Mouse (Mus musculus) thymus, postnatal 0 days (tissue): ENCODE results near the gene Vwa5b2. TPM values are rescaled to one million over a fixed set of nuclear protein-coding genes. Genes with fewer than 3 reads are reported as not detected.

Source experiments
- DNase-seq: peaks from one replicate; pipeline ENCODE4 v3.0.0-alpha.2; 2015; ENCODE audit warnings: low spot score
- polyA plus RNA-seq: library from polyadenylated mRNA; unstranded; fragments of >200 nt; fragmentation: Nextera tagmentation; extraction: Ambion mirVana; gene quantifications from 2 replicates; pipeline ENCODE4 v1.2.1, GENCODE M21; 2015

The Vwa5b2 gene
- polyA plus RNA-seq, 1 experiment from 2014 or later = not detected

- DNase-seq = peak; percentile 84
These were observed 21.5 kb downstream of the Vwa5b2 start for GRCm38 (mm10) chr16:20610501-20611356.

- DNase-seq = peak; percentile 90
These were observed 22.3 kb downstream of the Vwa5b2 start, which contains the start of the genes Eef1akmt4, Gm49333 and Alg3 for GRCm38 (mm10) chr16:20611357-20612227. Gene Eef1akmt4, plus strand, starts transcription at chr16:20611593. Gene Gm49333, plus strand, starts transcription at chr16:20611610. Gene Alg3, minus strand, starts transcription at chr16:20611735.

- DNase-seq = peak; percentile 15
These were observed 30.5 kb downstream of the Vwa5b2 start for GRCm38 (mm10) chr16:20619541-20620398.

GRCm38 (mm10) chr16:20620399-20620735 lies 31.1 kb downstream of the Vwa5b2 start:
- peak; percentile 7 for DNase-seq

GRCm38 (mm10) chr16:20620751-20621190 lies 31.5 kb downstream of the Vwa5b2 start:
- DNase-seq = no peak

- peak; percentile 34 for DNase-seq
These were observed 32.1 kb downstream of the Vwa5b2 start, which contains the start of gene Camk2n2 for GRCm38 (mm10) chr16:20621191-20621990. Gene Camk2n2, minus strand, starts transcription at chr16:20621287.

GRCm38 (mm10) chr16:20621991-20622685 lies 32.9 kb downstream of the Vwa5b2 start:
- peak; percentile 19 for DNase-seq

GRCm38 (mm10) chr16:20623211-20623610 lies 33.9 kb downstream of the Vwa5b2 start:
- no peak for DNase-seq

GRCm38 (mm10) chr16:20628871-20629391 lies 39.7 kb downstream of the Vwa5b2 start:
- DNase-seq = no peak

GRCm38 (mm10) chr16:20629731-20630634 lies 40.7 kb downstream of the Vwa5b2 start, which contains the start of gene Ece2:
Gene Ece2, plus strand, starts transcription at chr16:20629828.
- DNase-seq = no peak

- no peak for DNase-seq
These were observed 48.1 kb downstream of the Vwa5b2 start for GRCm38 (mm10) chr16:20637410-20637809.

GRCm38 (mm10) chr16:20638367-20638766 lies 49.1 kb downstream of the Vwa5b2 start:
- no peak for DNase-seq

- DNase-seq = peak; percentile 56
These were observed 52.9 kb downstream of the Vwa5b2 start for GRCm38 (mm10) chr16:20642161-20642560.

GRCm38 (mm10) chr16:20643911-20644310 lies 54.6 kb downstream of the Vwa5b2 start:
- no peak for DNase-seq

GRCm38 (mm10) chr16:20651076-20651946 lies 62.0 kb downstream of the Vwa5b2 start, which contains the start of gene Psmd2:
Gene Psmd2, plus strand, starts transcription at chr16:20651652.
- DNase-seq = peak; percentile 89

- peak; percentile 5 for DNase-seq
These were observed 62.7 kb downstream of the Vwa5b2 start for GRCm38 (mm10) chr16:20651947-20652310.

GRCm38 (mm10) chr16:20653315-20653714 lies 64.0 kb downstream of the Vwa5b2 start:
- DNase-seq = no peak
